Mouse (Mus musculus) MEL (cell line): ENCODE measurements at regions not wholly inside any gene's neighbourhood (a gene's known extent, or its start where the extent isn't known, plus 50 kb on each side); places are given as distances from the start of the nearest gene placed in this dataset.

Source experiments
- MEF2A ChIP-seq: IDR thresholded peaks from 2 replicates; pipeline ENCODE4 v1.6.1; 2014; ENCODE audit warnings: low read depth, mild to moderate bottlenecking, inconsistent platforms, low read length, improper control_type of control experiment; ENCODE audit not compliant: poor library complexity, insufficient replicate concordance, severe bottlenecking; ENCODE audit errors: extremely low read depth
- POLR2A ChIP-seq, 2 experiments: IDR thresholded peaks; 2 replicates each; pipeline ENCODE4 v1.6.1; 2011 to 2012; ENCODE audit warnings: low read length in 2 of 2, mild to moderate bottlenecking in 2 of 2, control low read depth in 1 of 2, improper control_type of control experiment in 1 of 2, low read depth in 1 of 2, moderate library complexity in 1 of 2; ENCODE audit not compliant: control insufficient read depth in 1 of 2, insufficient read depth in 1 of 2, poor library complexity in 1 of 2

GRCm38 (mm10) chr12:44044388-44045105 lies 165.6 kb downstream of the Dnajb9 start:
- TF ChIP-seq POLR2A (IDR thresholded peaks at IDR 0.05; ENCODE audit: control insufficient read depth in 1 of 2, insufficient read depth in 1 of 2, low read depth in 1 of 2, low read length in 2 of 2, poor library complexity in 1 of 2) (no peak), MEF2A (no peak)
